Mouse (Mus musculus): Measurements from ENCODE around the gene Kcnc1. TPM values are rescaled to one million over a fixed set of nuclear protein-coding genes. Genes with fewer than 3 reads are reported as not detected.

Kcnc1 gene
- polyA plus RNA-seq, 1 experiment from 2014 or later = 0.17 TPM

DNA sequence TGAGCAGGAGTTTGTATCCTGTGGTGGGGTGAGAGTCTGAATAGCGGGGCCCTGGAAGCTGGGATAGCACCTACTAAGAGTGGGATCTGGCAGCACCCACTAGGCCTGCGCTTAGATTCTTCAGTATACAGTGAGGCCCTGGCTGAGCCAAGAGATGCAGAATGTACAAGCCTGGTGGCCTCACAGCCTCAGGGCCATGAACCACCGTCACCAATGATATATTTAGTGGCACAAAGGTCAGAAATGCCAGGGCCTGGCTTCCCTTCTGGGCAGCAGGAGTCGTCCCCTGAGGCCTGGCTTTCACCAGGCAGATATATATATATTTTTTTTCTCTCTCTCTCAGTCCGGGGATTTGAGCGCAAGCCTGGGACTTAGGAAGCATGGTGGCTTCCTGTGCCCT, 14.4 kb downstream of the Kcnc1 start:
- no peak overlapping the region for H3K27ac ChIP-seq
- no peak overlapping the region for H3K4me2 ChIP-seq
- 0 out of 2 replicates have a peak, but pooled peaks cover 3% of the 10 kb centered on the region for H3K4me1 ChIP-seq
- H3K36me3 ChIP-seq = no peaks in the 10 kb centered on the region
- 68% methylated on average over 6 of the region's 6 CpGs for WGBS (ENCODE audit: insufficient replicate concordance)
- H3K9ac ChIP-seq = no peak overlapping the region
- no peak for ATAC-seq
- H3K9me3 ChIP-seq (replicated peaks) = no peaks in the 10 kb centered on the region
- 0 out of 2 replicates have a peak, but pooled peaks cover 8% of the 10 kb centered on the region for H3K27me3 ChIP-seq (replicated peaks)
- H3K4me3 ChIP-seq = no peak overlapping the region

DNA sequence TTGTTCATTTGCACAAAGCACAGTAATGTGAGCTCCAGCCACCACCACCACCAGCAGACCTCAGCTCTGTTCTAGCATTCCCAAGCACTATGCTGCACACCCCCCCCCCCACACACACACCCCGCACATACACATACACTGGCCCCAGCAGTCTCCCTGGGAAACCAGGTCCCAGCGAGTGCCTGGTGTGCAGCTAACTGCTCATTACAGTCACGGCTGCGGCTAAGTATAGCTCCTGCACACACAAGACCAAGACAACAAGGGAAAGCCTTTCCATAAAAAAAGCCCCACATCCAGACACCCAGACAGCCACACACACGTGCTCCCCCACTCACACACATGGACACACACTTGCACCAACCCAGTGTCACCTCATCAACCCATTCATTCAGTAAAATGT, 16.5 kb downstream of the Kcnc1 start:
- no peak overlapping the region for H3K4me3 ChIP-seq
- ATAC-seq = no peak
- H3K9me3 ChIP-seq (replicated peaks) = no peaks in the 10 kb centered on the region
- H3K27me3 ChIP-seq (replicated peaks) = 0 out of 2 replicates have a peak, but pooled peaks cover 8% of the 10 kb centered on the region
- H3K27ac ChIP-seq = no peak overlapping the region
- no peak overlapping the region for H3K9ac ChIP-seq
- 0 out of 2 replicates have a peak, but pooled peaks cover 3% of the 10 kb centered on the region for H3K4me1 ChIP-seq
- H3K4me2 ChIP-seq = no peak overlapping the region
- 79% methylated on average over 5 of the region's 5 CpGs for WGBS (ENCODE audit: insufficient replicate concordance)
- H3K36me3 ChIP-seq = no peaks in the 10 kb centered on the region

GRCm38 (mm10) chr7:46413959-46414725, 17.8 kb downstream of the Kcnc1 start:
- Histone ChIP-seq H3K36me3 (no peaks in the 10 kb centered on the region), H3K4me3 (no peak overlapping the region), H3K27me3 (replicated peaks) (0 out of 2 replicates have a peak, but pooled peaks cover 8% of the 10 kb centered on the region), H3K9me3 (replicated peaks) (no peaks in the 10 kb centered on the region), H3K4me2 (no peak overlapping the region), H3K9ac (no peak overlapping the region), H3K27ac (no peak overlapping the region), H3K4me1 (0 out of 2 replicates have a peak, but pooled peaks cover 3% of the 10 kb centered on the region)
- ATAC-seq = no peak
- WGBS (ENCODE audit: insufficient replicate concordance) = 56% methylated on average over 6 of the region's 6 CpGs

- Histone ChIP-seq H3K4me2 (no peak overlapping the region), H3K4me1 (no peaks in the 10 kb centered on the region), H3K9me3 (replicated peaks) (no peaks in the 10 kb centered on the region), H3K9ac (no peak overlapping the region), H3K4me3 (no peak overlapping the region), H3K27ac (no peak overlapping the region), H3K36me3 (no peaks in the 10 kb centered on the region), H3K27me3 (replicated peaks) (0 out of 2 replicates have a peak, but pooled peaks cover 8% of the 10 kb centered on the region)
- WGBS (ENCODE audit: insufficient replicate concordance) = 63% methylated on average over 14 of the region's 14 CpGs
- no peak for ATAC-seq
These were observed 19.6 kb downstream of the Kcnc1 start for GRCm38 (mm10) chr7:46415818-46416425.

DNA sequence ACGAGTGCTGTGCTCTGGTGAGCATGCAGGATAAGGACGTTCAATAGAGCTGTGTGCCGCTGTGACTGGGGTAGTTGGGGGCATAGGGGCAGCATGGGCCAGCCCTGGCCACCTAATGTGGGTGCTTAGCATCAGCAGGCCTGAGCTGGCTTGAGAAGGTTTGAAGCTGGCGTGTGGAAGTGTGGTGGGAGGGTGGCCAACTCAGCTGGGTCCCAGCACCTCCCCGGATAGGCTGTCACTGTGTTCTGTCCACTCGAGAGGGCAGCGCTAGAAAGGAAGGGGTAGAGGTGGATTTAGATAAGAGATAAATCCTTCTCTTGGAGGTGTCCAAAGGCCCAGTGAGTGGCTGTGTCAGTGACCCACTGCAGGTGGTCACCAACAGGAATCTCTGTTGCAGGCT, 21.2 kb downstream of the Kcnc1 start:
- Histone ChIP-seq H3K9me3 (replicated peaks) (no peaks in the 10 kb centered on the region), H3K4me1 (no peaks in the 10 kb centered on the region), H3K27ac (no peak overlapping the region)

DNA sequence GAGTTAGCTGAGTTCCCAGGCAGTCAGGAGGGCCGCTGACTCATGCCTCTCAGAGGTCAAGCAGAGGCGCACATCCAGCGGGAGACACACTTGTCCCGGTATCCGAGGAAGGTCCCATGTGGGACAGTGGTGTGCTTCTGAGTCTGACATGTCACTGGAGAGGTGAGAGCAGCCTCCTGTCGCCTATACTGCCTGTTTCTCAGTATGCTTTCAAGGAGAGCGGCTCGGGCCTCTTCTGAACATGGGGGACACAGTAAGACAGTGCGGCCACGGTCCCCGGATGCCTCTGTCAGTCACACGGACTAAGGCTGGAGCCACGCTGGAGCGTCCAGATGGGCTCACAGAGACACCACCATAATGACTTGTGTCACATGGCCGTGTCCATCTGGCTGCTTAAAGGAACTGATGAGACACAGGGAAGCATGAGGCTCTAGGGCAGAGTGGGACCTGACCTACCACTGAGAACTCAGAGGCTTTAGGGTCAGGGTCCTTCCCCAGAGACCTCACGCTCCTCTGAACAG, 21.9 kb downstream of the Kcnc1 start:
- H3K27ac ChIP-seq = no peak overlapping the region
- no peaks in the 10 kb centered on the region for H3K36me3 ChIP-seq
- no peaks in the 10 kb centered on the region for H3K4me1 ChIP-seq
- no peaks in the 10 kb centered on the region for H3K9me3 ChIP-seq (replicated peaks)
- no peak overlapping the region for H3K9ac ChIP-seq
- 69% methylated on average over 16 of the region's 16 CpGs for WGBS (ENCODE audit: insufficient replicate concordance)
- H3K4me3 ChIP-seq = no peak overlapping the region
- no peak overlapping the region for H3K4me2 ChIP-seq
- no peak for ATAC-seq
- H3K27me3 ChIP-seq (replicated peaks) = 0 out of 2 replicates have a peak, but pooled peaks cover 5% of the 10 kb centered on the region

More for the DNA sequence above, 21.2 kb downstream of the Kcnc1 start:
- ATAC-seq = no peak
- no peak overlapping the region for H3K4me3 ChIP-seq
- 45% methylated on average over 7 of the region's 7 CpGs for WGBS (ENCODE audit: insufficient replicate concordance)
- H3K27me3 ChIP-seq (replicated peaks) = 0 out of 2 replicates have a peak, but pooled peaks cover 5% of the 10 kb centered on the region
- H3K4me2 ChIP-seq = no peak overlapping the region
- H3K9ac ChIP-seq = no peak overlapping the region
- no peaks in the 10 kb centered on the region for H3K36me3 ChIP-seq

DNA sequence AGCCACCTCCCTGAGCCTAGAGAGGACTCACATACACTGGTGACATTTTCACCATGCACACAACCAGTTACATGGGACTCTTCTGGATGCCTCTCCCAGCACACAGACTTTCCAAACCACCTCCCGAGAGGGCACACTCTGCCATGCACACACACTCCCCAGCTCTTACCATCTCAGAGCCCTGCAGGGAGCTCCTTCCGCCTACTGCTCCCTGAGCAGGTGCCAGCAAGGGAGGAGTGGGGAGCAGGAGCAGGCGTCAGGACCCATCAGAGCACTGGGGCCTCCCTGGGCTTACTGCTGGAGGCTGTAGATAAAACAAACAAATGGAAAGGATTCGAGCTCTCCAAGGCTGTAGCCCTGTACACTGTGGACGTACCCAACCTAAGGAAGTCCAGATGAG, 25.2 kb downstream of the Kcnc1 start:
- Histone ChIP-seq H3K36me3 (no peaks in the 10 kb centered on the region), H3K4me2 (no peak overlapping the region), H3K27ac (no peak overlapping the region), H3K27me3 (replicated peaks) (peaks cover 2% of the 10 kb centered on the region; the same call in 1 of the 2 replicates), H3K4me3 (no peak overlapping the region), H3K4me1 (no peaks in the 10 kb centered on the region), H3K9ac (no peak overlapping the region), H3K9me3 (replicated peaks) (no peaks in the 10 kb centered on the region)
- 37% methylated on average over 5 of the region's 5 CpGs for WGBS (ENCODE audit: insufficient replicate concordance)
- no peak for ATAC-seq

DNA sequence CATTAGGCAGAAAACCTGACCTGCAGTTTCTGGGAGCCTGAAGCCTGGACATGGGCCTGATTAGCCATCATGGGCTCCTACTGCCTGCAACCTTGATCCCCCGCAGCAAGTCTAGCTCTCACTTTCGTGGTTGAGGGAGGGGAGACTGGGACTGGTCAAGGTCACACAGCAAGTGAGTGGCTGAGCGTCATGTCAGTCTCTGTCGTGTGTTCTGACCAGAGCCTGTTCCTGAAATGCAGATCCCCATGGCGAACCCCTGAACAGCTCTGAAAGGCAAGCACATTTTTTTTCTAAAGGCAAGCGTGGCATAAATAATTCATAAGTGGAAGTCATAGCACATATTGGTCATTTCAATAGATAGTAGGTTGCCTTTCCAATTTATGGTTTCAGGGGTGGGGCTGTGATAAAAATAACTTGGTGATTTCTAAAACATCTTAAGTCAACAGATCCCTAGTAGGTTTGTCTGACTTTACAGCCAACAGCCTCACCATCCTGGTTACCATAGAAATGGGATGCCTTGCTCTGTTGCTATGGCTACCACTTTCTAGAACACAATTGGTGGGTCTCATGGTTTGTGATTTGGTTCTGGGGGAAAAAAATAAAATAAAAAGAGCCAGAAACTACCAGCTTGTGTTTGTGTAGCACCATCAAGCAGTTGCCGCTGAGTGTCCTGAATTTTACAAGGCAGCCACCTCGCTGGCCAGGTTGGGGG, 25.9 kb downstream of the Kcnc1 start:
- ATAC-seq = no peak
- H3K36me3 ChIP-seq = no peaks in the 10 kb centered on the region
- H3K4me1 ChIP-seq = no peaks in the 10 kb centered on the region
- H3K4me3 ChIP-seq = no peak overlapping the region
- WGBS (ENCODE audit: insufficient replicate concordance) = 55% methylated on average over 8 of the region's 8 CpGs
- no peaks in the 10 kb centered on the region for H3K9me3 ChIP-seq (replicated peaks)
- no peak overlapping the region for H3K4me2 ChIP-seq
- H3K9ac ChIP-seq = no peak overlapping the region
- H3K27me3 ChIP-seq (replicated peaks) = peaks cover 4% of the 10 kb centered on the region; the same call in 1 of the 2 replicates
- no peak overlapping the region for H3K27ac ChIP-seq

GRCm38 (mm10) chr7:46422764-46423412, 26.6 kb downstream of the Kcnc1 start:
- no peak overlapping the region for H3K4me3 ChIP-seq
- H3K4me2 ChIP-seq = no peak overlapping the region
- no peak overlapping the region for H3K9ac ChIP-seq
- no peak overlapping the region for H3K27ac ChIP-seq
- H3K36me3 ChIP-seq = no peaks in the 10 kb centered on the region
- no peaks in the 10 kb centered on the region for H3K9me3 ChIP-seq (replicated peaks)
- no peaks in the 10 kb centered on the region for H3K4me1 ChIP-seq
- no peak for ATAC-seq
- peaks cover 4% of the 10 kb centered on the region; the same call in 1 of the 2 replicates for H3K27me3 ChIP-seq (replicated peaks)
- whole genome bisulfite sequencing (ENCODE audit: insufficient replicate concordance) = 40% methylated on average over 14 of the region's 18 CpGs

DNA sequence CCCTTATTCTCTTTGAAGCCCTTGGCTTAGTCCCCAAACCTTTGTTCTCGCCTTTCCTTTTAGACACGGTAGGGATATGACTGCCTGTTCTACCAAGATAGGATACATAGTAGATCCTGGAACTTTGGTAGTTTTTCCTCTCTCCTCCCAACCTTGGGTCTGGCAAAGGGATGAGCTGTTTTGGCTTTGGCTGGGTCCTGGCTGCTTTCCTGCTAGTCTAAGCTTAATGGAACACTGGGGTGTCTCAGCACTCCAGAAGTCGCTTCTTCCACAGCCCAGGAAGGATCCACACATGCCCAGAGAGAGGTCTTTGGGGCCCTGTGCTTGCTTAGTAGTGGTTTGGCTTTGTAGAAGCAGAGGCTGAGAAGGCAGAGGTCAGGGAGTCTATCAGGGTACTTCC, 27.7 kb downstream of the Kcnc1 start:
- Histone ChIP-seq H3K27ac (no peak overlapping the region), H3K9me3 (replicated peaks) (no peaks in the 10 kb centered on the region), H3K9ac (no peak overlapping the region), H3K4me2 (no peak overlapping the region), H3K4me1 (no peaks in the 10 kb centered on the region), H3K27me3 (replicated peaks) (peaks cover 4% of the 10 kb centered on the region; the same call in 1 of the 2 replicates), H3K4me3 (no peak overlapping the region), H3K36me3 (no peaks in the 10 kb centered on the region)
- no peak for ATAC-seq
- 51% methylated on average over 3 of the region's 3 CpGs for WGBS (ENCODE audit: insufficient replicate concordance)

DNA sequence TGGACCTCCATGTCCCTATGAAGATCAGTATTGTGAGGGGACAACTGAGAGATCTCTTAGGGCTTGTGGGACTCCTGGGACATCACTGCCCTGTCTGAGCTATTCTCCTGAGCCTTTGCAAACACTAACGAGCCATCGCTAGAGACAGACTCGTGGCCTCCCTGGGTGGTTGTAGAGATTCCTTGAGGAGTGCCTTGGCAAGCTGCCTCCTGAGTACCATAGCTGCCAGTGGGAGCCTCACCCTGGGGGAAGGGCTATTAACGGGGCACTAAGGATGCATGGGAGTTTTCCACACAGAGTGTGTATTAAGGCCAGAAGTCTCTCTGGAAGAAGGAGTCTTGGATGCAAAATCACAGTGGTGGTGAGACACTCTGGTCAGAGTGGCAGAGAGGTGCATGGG, 28.7 kb downstream of the Kcnc1 start:
- WGBS (ENCODE audit: insufficient replicate concordance) = 57% methylated on average over 4 of the region's 4 CpGs
- H3K27ac ChIP-seq = no peak overlapping the region

More for the DNA sequence above, 28.7 kb downstream of the Kcnc1 start:
- no peak overlapping the region for H3K4me3 ChIP-seq
- peaks cover 4% of the 10 kb centered on the region; the same call in 1 of the 2 replicates for H3K27me3 ChIP-seq (replicated peaks)
- no peaks in the 10 kb centered on the region for H3K9me3 ChIP-seq (replicated peaks)
- H3K4me2 ChIP-seq = no peak overlapping the region
- no peaks in the 10 kb centered on the region for H3K4me1 ChIP-seq
- no peak overlapping the region for H3K9ac ChIP-seq
- no peaks in the 10 kb centered on the region for H3K36me3 ChIP-seq
- no peak for ATAC-seq
